Mouse (Mus musculus): ENCODE data around the gene Tmem222.

Gene Tmem222

DNA sequence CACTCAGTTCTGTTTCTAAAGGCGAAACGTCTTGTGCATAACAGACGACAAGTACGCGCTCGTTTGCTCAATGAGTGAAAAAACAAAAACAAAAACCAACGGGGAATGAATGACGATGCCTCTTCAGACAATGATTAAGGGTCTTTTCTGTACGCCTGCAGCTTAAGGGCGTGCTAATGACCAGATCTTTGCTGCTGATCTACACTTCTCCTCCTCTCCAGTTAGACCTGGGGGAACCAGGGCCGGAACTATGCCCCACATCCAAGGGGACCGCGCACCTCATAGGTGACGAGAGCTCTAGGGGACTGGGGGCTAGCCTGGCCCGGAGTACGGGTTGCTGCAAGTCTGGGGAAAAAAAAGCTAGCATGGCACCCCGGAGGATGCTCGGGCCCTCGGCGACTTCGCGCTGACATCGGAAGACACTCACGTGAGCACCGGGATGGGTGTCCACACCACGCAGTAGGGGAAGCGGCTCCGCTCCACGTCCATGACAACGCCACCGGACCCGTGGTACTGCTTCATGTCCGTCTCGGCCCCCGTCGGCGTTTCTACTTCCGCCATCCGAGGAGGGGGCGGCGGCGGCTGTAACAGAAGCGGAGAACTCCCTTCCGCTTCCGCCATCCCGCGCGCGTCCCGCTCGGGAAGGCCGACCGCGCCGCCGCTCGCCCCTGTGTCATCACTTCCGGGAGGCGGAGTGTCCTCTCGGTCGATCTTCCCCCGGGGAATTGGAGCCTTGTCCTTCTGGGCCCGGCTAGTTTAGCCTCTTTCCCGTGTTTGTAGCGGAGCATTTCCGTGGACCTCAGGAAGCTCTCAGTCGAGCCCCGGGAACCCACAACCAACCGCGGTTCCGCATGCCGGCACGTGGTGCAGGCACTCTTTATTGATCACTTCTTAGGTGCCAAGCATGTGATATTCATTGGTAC, at the start of gene Tmem222:
Gene Tmem222 (minus strand): TSS at position 689 of the 923 bp plus-strand sequence.
- peak; percentile 96 for DNase-seq

DNA sequence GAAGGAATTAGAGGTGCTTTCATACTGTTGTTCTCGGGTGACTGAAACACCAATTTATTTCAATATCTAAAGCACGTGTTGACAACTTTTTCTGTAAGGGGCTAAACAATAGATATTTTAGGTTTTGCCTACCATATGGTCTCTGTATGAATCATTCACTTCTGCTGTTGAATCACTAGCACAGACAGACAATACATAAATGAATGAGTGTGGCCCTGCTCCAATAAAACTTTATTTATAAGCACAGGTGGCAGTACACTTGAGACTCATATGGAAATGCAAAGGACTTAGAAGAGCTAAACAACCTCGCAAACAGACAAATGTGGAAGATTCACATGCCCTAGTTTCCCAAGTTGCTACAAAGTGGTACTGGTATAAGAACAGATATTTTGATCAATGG, 42.1 kb upstream of the Tmem222 start:
- DNase-seq: no peak

DNA sequence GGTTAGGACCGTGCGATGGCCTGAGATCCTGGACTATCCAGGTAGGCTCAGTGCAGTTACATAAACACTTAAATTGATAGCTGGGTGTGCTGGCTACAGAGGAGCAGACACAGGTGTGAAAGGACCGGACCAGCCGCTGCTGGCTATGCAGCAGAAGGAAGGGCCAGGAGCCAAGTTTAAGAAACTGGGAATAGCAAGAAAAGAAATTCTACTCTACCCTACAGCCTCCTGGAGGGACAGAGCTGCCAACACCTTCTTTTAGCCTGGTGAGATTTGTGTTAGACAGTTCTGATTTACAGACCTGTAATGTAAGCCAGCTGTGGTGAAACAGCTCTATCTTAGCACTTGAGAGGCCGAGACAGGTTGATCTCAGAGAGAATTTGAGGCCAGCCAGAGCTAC, 38.4 kb upstream of the Tmem222 start:
- no peak for DNase-seq

DNA sequence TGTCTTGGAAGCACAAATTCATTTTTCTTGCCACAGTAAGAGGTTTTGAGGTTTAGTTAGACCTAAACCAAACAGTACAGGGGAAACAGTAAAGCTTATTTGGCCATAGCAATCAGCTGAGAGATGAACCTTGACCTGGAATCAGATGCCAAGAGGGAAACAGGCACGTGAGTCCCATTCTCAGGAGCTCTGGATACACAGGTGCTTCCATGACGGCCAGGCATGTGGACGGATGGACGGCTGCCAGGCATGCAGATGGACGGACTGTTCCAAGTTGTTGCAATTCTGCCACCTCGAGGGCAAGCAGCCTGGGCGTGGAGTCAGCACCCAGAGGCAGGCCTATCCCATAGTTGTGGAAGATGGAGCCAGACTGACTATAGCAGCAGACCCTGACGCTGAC, 37.3 kb upstream of the Tmem222 start:
- peak; percentile 85 to 91 for DNase-seq

DNA sequence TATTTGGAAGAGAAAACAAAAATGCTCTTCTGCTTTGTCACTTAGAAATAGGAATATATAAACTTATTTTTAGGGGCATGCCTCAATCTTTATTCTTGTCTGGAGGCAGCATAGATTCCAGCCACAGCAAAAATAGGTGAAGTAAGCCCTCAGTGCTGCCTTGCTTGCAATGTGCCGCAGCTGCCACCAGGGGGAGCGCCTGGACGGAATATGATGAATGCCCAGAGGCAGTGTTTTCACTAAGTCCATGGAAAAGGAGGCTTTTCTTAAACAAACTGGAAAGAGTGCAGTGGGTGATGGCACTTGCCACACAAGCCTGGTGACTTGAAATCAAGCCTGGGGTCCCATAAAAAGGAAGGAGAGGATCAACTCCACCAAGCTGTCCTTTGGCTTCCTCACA, 32.4 kb upstream of the Tmem222 start:
- DNase-seq: peak; percentile 77 to 81

DNA sequence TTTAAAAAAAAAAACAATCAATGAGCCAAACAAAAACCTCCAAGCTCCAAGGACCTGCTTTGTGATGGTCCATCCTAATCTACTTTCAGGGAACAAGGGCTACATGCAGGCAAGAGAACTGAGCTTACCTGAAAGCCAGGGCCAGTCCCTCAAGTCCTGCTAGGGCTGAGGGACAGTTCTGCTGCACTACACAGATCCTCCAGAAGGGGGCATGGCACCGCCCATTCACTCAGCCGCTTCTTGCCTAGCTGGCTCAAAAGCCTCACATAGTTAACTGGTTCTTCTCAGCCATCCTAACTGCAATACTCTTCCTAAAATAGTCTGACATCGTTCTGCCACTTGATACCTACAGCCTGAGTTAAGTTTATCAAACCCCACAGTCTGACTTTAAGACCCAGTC, 29.7 kb upstream of the Tmem222 start:
- DNase-seq: peak; percentile 34 to 41

DNA sequence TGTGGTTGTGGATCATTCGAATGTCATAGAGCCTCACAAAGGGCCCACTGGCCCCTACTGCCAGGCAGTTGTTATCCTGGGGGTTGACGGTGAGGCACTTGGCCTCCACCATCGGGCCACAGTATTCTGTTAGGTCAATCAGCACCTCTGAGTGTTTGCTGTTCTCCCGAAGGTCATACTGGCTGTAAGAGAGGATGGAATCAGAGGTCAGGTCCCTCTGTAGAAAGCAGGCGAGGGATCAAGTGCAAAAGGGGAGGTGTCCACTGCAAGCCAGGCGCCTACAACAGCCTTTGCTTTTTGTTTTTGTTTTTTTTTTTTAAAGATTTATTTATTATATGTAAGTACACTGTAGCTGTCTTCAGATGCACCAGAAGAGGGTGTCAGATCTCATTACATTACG, 28.2 kb upstream of the Tmem222 start:
- no peak for DNase-seq

DNA sequence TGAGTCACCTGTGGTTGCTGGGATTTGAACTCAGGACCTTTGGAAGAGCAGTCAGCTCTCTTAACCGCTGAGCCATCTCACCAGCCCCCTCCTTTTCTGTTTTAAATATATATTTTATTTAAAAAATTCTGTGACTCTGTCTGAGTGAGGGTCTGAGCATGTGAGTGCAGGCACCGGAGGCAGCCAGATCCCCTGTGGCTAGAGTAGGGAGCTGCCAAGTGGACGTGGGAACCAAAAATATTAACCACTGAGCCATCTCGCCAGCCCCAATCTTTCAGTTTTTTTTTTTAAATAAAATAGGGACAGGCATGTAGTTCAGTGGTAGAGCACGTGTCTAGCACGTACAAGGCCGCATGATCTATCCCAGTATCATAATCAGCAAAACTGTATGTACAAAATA, 27.2 kb upstream of the Tmem222 start:
- DNase-seq: no peak

DNA sequence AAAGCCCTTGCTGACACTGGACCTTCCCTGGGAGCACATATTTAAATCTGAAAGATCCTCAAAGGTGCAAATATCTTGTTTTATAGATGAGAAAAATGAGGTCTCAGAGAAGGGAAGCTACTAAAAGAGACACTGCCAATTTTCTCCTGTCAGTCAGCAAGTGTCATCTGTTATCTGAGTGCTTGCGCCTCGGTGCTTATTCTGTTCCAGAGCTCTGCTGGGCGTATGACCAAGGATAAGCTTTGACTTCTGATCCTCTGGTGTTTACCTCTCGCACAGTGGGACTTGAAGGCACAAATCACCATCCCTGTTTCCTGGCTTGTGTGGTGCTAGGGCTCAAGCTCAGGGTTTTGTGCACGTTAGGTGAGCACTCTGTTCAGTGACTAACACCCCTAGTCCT, 25.1 kb upstream of the Tmem222 start:
- DNase-seq: no peak

DNA sequence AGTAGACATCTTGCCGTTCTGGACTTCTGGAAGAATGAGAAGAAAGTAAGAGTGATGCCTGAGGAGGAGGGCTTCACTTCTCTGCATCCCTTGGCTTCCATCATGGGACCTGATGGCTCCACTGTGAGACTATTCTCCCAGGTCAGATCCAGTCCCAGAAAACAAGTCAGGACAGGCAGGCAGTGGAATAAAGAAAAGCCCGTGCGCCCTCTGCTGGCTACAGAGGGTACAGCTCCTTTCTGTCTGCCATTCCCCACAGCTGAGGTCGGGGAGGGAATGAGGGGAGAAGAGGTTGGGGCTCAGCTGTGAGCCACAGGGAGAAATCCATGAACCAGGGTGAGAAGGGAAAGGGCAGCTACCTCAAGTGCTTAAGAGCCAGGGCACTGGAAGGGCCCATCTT, 24.2 kb upstream of the Tmem222 start:
- peak; percentile 46 to 54 for DNase-seq

DNA sequence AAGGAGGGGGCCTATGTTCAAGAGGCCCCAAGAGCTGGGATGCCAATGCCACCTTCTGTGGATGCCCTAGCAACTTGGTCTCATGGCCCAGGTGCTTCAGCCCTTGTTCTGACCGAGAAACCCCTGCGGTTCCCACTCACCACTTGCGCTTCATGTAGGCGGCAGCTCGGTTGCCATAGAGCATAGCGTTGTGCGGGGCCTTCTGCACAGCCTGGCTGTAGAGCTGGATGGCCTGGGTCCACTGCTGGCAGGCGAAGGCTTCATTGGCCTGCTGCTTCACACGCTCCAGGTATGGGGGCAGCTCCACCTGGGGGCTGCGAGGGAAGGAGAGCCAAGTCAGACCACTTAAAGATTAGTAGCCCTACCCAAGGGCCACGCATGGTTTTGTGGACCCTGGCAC, 22.8 kb upstream of the Tmem222 start:
- no peak for DNase-seq

DNA sequence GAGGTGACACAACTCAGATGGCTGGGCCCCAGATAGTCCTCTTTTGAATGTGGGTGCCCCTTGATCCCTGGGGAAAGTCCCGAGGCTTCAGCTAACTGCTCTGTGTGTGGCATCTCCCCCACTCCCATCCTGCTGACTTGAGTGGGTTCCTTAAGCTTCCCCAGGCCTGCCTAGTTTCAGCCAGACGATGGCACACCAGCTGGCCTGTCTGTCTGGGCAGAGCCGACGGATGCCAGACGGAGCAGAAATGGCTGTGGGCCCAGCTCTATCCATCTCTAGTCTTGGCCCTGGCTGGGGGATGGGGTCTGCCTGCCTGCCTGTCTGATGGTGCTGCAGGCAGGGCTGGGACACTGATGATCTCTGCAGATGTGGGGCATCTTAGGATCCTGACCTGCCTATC, 22.1 kb upstream of the Tmem222 start:
- no peak for DNase-seq

DNA sequence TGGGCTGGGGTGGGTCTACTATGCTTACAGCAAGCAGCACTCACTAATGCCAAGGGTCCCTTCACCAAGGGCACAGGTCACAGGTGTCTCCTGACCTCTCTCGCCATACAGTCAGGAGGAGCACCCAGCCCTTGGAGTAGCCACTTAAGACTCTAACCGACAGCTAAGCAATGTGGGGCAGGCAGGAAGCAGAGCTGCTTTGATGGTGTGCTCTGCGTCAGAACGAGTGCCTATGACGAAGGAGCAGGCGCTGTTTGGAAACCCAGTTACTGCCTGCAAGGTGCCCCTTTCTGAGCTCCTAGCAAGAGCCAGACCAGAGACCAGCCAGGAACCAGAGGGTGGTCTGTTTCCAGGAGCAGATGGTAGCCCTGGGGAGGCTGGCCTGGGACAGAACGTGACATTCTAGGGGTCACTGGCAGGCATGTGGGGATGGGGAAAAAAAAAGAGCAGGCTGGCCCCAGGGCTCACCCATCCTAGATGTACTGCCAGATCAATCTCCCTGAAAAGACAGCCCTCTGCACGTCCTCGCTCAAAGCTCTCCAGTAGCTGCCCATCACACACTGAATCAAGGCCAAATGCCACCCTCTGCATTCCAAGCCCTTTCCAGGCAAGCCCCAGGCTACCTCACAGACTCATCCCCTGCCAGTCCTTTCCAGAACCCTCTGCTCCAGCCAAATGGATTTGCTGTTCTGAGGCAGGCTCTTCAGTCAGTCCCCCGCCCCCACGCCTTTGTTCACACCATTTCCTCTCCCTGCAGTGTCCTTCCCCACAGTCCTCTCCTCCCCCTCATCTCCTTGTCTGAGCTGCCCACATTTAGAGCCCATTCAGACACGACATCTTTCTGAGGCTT, 21.1 kb upstream of the Tmem222 start:
- no peak for DNase-seq

DNA sequence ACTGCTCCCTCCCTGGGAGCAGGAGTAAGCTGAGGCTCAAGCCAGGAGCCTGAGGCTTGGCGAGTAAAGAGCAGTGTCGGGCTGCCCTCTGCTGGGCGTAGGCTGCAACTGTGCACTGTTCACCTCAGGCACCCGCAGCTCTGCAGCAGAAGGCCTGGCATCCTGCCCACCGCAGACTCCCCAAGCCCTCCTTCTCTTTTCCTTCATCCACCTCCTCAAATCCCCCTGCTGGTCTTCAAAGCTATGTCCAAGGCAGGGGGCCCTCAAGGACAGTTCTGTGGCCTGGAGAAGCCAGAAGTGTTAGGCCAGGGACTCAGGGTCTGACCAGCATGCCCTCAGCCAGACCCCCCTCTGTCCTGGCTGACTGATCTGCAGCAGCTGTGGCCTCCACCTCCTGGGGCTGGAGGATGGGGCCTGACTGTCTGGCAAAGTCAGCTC, 20.2 kb upstream of the Tmem222 start:
- DNase-seq: peak; percentile 64 to 70

DNA sequence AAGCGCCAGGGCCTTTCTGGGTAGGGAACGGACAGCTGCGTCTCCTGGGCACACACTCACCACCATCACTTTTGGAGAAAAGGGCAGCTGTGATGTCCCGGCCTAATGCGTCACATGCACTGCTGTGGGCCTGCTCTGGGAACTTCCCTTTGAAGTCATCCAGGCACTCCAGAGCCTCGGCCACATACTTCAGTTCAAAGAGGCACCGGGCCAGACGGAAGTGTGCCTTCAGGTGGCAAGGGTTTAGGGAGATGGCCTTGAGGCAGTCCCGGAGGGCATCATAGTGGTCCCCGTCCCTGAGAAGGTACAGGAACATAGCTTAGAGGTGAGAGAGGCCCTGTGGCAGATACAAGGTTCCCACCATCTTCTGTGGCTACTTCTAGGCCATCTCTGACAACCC, 19.8 kb upstream of the Tmem222 start:
- no peak for DNase-seq

DNA sequence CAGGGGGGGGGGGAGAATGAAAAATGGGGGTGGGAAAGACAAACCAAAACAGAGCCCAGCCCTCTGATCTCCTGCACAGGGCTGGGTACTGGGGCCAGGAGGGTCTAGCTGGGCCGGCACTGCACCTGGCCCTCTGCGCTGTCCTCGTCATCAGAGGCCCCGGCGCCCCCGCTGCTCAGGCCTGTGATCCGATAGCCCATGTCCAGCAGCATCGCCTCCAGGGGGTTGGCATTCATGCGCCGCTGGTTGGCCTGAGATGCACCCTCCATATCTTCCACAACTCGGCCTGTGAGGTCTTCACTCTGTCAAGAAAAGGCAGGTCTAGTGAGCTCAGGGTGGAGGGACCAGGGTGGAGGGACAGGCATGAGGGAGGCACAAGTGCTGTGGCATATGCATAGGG, 16.5 kb upstream of the Tmem222 start:
- no peak for DNase-seq

DNA sequence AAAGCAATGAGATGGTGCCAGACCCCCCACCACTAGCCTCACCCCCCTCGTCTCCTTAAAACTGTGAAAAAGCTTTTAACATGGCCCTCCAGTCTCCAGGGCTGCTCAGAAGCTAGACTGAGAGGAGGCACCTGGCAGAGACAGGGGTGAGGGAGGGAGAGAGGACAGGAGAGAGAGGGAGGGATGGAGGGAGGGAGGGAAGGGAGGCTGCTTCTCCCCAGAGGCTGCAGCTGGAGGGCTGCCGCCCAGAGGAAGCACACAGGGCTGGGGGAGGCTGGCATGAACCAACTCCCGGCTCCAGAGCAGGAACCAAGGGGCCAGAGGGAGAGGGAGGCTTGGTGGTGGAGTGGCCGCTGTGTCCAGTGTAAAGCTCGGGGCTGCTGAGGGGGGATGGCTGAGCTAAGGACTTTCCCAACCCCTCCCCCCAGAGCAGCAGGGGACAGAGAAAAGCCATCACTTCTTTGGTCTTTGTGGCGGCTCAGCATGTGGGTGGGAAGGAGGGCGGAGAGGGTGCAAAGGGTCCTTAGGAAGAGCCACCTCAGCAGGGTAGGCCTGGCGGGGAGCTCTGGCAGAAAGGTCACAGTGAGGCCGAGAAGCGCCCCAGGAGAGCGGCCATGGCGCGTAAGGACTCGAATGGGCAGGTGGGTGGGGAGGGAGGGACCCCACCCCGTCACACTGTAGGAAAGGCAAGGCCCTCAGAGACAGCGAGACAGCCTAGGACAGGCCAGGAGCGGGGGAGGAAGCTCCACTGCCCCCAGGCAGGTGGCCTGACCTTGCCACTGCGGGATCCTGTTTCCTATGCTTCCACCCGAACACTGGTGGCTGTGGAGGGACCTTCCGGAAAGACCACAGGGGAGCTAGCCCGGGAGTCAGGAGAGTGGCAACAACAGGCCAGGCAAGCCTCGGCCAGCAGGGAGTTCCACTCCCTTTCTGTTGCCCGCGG, 15.6 kb upstream of the Tmem222 start:
- DNase-seq: no peak

DNA sequence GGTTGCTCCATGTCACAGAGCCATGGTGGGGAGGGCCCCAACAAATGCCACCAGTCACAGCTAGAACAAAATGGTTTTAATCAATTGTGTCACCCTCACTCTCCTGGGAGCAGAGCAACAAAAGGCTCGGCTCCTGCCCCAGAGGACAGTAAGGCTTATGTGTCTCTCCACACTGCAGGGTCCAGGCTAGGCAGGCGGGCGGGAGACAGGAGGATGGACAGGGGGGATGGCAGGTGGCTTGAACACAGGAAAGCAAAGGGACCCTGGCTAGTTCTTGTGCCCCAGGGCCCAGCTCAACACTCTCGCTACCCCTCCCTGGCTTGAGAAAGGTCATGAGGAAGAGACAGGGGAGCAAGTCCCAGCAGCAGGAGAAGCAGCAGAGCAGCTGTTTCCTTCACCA, 14.8 kb upstream of the Tmem222 start:
- no peak for DNase-seq

DNA sequence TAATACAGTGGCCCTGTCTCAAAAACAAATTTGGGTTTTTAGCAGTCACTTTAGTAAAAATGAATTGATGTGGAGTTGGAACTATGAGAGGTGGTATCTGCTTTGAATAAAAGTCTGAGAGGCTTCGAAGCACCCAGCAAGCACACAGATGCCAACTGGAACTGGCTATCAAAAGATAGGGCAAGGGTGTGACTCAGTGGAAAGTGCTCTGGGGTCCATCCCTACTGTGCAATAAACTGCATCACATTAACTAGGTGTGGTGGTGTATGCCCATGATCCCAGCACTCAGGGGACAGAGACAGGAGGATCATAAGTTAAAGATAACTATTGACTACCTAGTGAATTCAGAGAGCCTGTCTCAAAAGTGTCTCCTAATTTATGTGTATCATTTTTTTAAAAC, 13.7 kb upstream of the Tmem222 start:
- DNase-seq: no peak

DNA sequence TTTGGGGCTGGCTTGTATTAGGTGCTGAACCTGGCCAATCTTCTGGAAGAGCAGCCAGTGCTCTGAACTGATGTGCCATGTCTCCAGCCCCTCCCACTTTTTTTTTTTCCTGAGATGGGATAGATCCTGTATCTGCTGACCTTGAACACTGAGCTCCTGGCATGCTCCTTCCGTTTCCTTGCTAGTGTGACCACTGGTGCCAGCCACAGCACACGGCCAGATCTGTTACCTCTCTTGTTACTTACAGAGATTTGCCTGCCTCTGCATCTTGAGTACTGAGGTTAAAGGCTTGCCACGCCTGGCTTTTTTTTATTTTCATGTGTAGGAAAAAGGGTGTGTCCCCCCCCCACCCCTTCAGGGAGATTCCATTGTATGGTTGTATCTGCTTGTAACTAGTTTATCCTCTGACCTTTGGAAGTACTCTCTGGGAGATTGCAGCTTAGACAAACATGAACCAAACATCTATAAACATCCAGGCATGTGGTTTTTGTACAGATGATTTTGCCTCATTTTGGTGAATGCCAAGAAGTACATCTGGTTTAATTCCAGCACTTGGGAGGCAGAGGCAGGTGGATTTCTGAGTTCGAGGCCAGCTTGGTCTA, 9.0 kb upstream of the Tmem222 start:
- DNase-seq: no peak

DNA sequence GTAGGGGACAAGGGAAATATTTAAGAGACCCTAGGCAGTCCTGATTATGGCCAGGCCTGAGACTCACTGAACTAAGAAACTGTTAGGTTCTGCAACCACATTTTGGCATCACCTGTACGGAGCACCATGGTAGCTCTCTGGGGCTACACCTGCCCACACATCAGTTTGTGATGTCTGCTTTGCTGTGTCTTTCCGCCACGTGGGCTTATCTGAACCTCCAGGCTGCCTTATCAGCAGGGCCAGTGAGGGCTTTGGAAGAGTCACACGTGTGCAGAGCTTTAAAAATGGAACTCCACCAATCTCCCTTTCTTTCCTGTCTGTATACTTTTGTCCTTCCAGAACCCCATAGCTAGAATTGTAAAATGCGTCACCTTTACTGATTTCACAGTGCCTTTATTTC, 8.4 kb upstream of the Tmem222 start:
- no peak for DNase-seq

DNA sequence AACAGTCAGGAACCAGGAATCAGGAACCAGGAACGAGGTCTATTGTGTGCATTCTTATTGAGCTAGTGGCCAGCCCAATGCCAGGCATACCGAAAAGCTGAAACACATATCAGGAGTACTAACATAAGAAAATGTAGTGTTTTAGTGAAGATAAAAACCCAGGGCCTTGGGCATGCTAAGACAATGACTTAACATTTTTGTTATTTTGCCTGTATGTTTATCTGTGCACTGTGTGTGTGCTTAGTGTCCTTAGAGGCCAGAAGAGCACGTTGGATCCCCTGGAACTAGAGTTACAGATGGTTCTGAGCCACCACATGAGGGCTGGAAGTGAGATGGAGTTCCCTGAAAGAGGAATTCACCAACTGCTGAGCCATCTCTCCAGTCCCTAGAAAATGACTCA, 7.7 kb upstream of the Tmem222 start:
- no peak for DNase-seq

All from lung, adult 18-20 months (tissue).